Mouse (Mus musculus): ENCODE data around the gene Kif24. TPM values are rescaled to one million over a fixed set of nuclear protein-coding genes. Genes with fewer than 3 reads are reported as not detected.

Kif24 gene
- polyA plus RNA-seq, 1 experiment from 2014 or later = 5.7 TPM

DNA sequence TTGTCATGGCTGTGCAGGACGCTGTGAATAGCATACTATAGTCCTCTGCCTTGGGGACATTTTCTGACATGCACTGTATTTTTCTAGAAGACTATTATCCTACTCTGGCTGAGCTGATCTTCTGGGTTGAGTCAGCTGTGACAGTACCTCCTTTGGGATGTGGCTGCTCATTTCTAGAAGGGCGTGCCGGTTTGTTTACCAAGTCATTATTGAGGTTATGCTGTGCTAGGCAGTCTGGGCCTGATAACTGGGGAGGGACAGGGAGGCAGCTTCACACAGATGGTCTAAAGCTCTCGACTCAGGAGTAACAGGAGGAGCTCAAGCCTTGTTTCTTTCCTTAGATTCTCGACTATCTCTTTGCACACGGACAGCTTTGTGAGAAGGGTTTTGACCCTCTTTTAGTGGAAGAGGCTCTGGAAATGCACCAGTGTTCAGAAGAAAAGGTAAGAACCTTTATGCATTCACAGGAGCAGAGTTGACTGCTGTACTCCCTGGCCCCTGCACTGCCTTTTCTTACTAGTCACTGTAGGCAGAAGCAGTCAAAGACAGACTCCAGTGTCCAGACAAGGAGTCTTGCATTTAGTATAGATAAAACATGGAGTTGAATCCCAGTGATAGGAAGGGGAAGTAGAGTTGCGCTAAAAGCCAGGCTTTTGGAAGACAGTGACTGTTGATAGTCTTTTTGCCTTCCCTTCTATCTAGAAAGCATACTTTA, 76.8 kb downstream of the Kif24 start:
- H3K4me1 ChIP-seq (ENCODE audit: control insufficient read depth, insufficient read depth, low read length) = no peaks in the 10 kb centered on the region
- H3K27me3 ChIP-seq (replicated peaks; ENCODE audit: control insufficient read depth, insufficient read depth, low read length) = no peaks in the 10 kb centered on the region
- 79% methylated on average over 7 of the region's 7 CpGs for WGBS
- no peak overlapping the region for H3K4me2 ChIP-seq (ENCODE audit: low read depth, low read length)
- H3K9ac ChIP-seq (ENCODE audit: low read depth, low read length) = no peak overlapping the region
- no peak overlapping the region for H3K4me3 ChIP-seq (ENCODE audit: low read depth, low read length)
- DNase-seq (ENCODE audit: low spot score) (no peak), ATAC-seq (ENCODE audit: low read depth) (no peak)
- H3K27ac ChIP-seq (replicated peaks; ENCODE audit: low read depth, low read length) = no peak overlapping the region
- no peaks in the 10 kb centered on the region for H3K9me3 ChIP-seq (ENCODE audit: control insufficient read depth, low read length)
- peaks cover 69% of the 10 kb centered on the region for H3K36me3 ChIP-seq (ENCODE audit: control insufficient read depth, insufficient read depth, low read length)

DNA sequence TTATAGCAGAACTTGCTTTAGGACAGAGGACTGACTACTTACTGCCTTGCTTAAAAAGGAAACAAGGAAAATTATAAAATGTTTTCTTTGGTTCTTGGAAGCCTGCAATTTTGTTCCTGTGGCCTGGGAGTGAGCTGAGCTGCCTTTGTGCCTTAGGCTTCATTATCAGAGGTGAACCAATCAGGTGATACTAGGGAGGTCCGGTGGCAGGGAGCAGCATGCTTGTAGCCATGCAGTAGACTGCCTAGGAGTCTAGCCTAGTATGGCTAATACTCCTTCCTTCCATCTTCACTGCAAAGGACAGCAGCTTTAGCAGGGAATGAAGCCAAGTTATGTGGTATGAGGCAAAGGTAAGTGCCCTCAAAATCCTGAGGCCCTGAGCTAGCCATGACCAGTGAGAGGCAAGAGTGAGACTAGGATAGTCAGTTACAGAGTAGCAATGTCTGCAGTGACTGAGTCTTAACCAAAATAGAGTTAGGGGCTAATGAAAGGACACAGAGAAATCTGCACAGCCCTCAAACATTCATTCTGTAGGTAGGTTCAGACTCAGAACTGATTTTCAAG, 78.2 kb downstream of the Kif24 start:
- no peak for DNase-seq (ENCODE audit: low spot score)
- Histone ChIP-seq H3K9ac (ENCODE audit: low read depth, low read length) (no peak overlapping the region), H3K4me1 (ENCODE audit: control insufficient read depth, insufficient read depth, low read length) (no peaks in the 10 kb centered on the region), H3K4me2 (ENCODE audit: low read depth, low read length) (no peak overlapping the region), H3K4me3 (ENCODE audit: low read depth, low read length) (no peak overlapping the region), H3K27me3 (replicated peaks; ENCODE audit: control insufficient read depth, insufficient read depth, low read length) (no peaks in the 10 kb centered on the region), H3K9me3 (ENCODE audit: control insufficient read depth, low read length) (no peaks in the 10 kb centered on the region), H3K27ac (replicated peaks; ENCODE audit: low read depth, low read length) (no peak overlapping the region), H3K36me3 (ENCODE audit: control insufficient read depth, insufficient read depth, low read length) (peaks cover 67% of the 10 kb centered on the region)
- 63% methylated on average over 1 of the region's 1 CpGs for WGBS
- no peak for ATAC-seq (ENCODE audit: low read depth)

DNA sequence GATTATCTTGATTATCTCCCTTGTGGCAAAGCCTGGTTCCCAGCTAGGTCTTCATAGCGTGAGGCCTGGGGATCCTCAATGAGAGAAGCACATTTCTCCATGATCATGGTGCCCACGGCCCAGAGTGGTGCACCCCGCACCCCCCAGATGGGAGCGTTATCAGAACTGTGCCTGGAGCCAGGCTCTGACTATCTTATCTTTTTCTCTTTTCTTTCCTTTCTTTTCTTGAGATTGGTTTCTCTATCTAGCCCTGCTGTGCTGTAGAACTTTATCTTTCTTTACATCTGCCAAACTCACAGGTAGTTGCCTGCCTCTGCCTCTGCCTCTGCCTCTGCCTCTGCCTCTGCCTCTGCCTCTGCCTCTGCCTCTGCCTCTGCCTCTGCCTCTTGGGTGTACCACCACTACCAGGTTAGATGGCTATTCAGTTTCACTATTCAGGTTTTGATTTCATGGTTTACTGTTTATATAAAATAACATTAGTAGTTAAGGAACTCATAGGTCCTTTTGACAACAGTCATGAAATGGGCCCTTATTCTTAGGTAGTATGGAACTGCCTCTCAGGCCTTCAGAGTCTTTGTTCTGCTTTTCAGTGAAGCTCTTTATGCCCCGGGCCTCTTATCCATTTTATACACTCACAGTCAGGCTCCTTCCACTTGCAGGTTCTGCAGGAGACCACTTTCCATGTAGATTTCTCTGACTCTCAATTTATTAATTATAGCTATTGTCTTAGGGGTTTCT, 83.3 kb downstream of the Kif24 start:
- ATAC-seq (ENCODE audit: low read depth) (no peak), DNase-seq (ENCODE audit: low spot score) (no peak)
- 94% methylated on average over 5 of the region's 5 CpGs for WGBS

DNA sequence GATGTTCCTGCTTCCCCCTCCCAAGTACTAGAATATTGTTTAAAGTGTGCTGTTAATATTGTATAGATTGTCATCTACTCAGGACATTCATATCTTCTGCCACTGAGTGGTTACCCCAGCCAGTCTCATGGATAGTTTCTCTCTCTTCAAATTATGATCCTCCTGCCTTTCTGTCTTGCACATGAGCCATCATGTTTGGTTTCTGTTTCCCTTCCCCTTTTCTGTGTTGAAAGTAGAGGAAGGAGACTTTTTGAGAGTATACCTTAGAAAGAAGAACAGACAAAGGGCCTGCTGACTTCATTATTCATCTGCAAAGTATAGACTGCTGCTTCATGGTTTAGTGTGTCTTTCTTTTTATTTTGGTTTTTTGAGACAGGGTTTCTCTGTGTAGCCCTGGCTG, 87.1 kb downstream of the Kif24 start:
- Histone ChIP-seq H3K4me3 (ENCODE audit: low read depth, low read length) (no peak overlapping the region), H3K36me3 (ENCODE audit: control insufficient read depth, insufficient read depth, low read length) (peaks cover 88% of the 10 kb centered on the region), H3K27me3 (replicated peaks; ENCODE audit: control insufficient read depth, insufficient read depth, low read length) (no peaks in the 10 kb centered on the region), H3K4me2 (ENCODE audit: low read depth, low read length) (no peak overlapping the region), H3K4me1 (ENCODE audit: control insufficient read depth, insufficient read depth, low read length) (no peaks in the 10 kb centered on the region), H3K27ac (replicated peaks; ENCODE audit: low read depth, low read length) (no peak overlapping the region), H3K9ac (ENCODE audit: low read depth, low read length) (no peak overlapping the region), H3K9me3 (ENCODE audit: control insufficient read depth, low read length) (no peaks in the 10 kb centered on the region)
- DNase-seq (ENCODE audit: low spot score) (no peak), ATAC-seq (ENCODE audit: low read depth) (no peak)

More for the DNA sequence above, 83.3 kb downstream of the Kif24 start:
- Histone ChIP-seq H3K9me3 (ENCODE audit: control insufficient read depth, low read length) (no peaks in the 10 kb centered on the region), H3K4me3 (ENCODE audit: low read depth, low read length) (no peak overlapping the region), H3K27me3 (replicated peaks; ENCODE audit: control insufficient read depth, insufficient read depth, low read length) (no peaks in the 10 kb centered on the region), H3K27ac (replicated peaks; ENCODE audit: low read depth, low read length) (no peak overlapping the region), H3K4me2 (ENCODE audit: low read depth, low read length) (no peak overlapping the region), H3K36me3 (ENCODE audit: control insufficient read depth, insufficient read depth, low read length) (peaks cover 77% of the 10 kb centered on the region), H3K9ac (ENCODE audit: low read depth, low read length) (no peak overlapping the region), H3K4me1 (ENCODE audit: control insufficient read depth, insufficient read depth, low read length) (no peaks in the 10 kb centered on the region)

DNA sequence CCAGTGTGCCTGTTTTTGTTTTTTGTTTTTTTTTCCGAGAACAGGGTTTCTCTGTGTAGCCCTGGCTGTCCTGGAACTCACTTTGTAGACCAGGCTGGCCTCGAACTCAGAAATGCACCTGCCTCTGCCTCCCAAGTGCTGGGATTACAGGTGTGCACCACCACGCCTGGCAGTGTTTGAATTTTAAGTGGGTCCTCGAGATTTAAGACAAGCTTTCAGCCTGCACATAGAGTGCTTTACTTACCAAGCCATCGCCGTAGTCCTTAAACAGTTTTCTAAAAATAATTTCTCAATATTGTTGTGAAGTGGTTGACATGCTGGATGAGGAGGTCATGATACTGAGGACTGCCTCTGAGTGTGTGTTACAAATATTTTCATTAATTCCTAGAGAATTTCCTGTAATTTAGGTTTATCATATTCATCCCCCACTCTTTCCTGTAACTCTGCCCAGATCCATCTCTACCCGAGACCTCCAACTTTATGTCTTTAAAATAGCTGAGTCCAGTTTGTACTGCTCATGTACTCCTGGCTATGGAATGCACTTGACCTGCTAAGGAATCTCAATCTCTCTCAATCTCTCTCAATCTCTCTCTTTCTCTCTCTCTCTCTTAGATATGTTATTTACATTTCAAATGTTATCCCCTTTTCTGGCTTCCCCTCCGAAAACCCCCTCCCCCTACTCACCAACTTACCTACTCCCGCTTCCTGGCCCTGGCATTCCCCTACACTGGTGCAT, 94.8 kb downstream of the Kif24 start:
- H3K4me1 ChIP-seq (ENCODE audit: control insufficient read depth, insufficient read depth, low read length) = no peaks in the 10 kb centered on the region
- no peak overlapping the region for H3K27ac ChIP-seq (replicated peaks; ENCODE audit: low read depth, low read length)
- WGBS = 92% methylated on average over 9 of the region's 9 CpGs
- H3K36me3 ChIP-seq (ENCODE audit: control insufficient read depth, insufficient read depth, low read length) = peaks cover 62% of the 10 kb centered on the region
- no peak overlapping the region for H3K4me3 ChIP-seq (ENCODE audit: low read depth, low read length)
- no peaks in the 10 kb centered on the region for H3K27me3 ChIP-seq (replicated peaks; ENCODE audit: control insufficient read depth, insufficient read depth, low read length)
- ATAC-seq (ENCODE audit: low read depth) = no peak
- no peaks in the 10 kb centered on the region for H3K9me3 ChIP-seq (ENCODE audit: control insufficient read depth, low read length)
- H3K9ac ChIP-seq (ENCODE audit: low read depth, low read length) = no peak overlapping the region
- no peak overlapping the region for H3K4me2 ChIP-seq (ENCODE audit: low read depth, low read length)
- DNase-seq (ENCODE audit: low spot score) = no peak

DNA sequence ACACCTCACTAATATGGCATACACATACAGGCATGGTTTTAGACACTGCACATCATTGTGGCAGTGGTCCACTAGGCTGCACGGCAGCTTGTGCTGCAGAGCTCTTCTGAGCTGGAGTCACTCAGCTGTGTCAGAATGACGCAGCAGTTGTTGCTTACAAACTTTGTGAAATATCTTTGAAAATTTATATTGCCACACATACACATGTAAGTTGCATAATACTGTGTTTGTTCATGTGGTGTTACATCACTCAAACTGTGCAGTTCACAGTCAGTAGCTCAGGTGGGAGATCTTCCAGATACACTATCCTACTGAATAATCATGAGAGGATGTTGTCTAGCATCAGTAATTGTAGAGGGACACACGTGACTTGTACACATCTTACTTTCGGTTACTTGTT, 96.5 kb downstream of the Kif24 start:
- Histone ChIP-seq H3K27me3 (replicated peaks; ENCODE audit: control insufficient read depth, insufficient read depth, low read length) (no peaks in the 10 kb centered on the region), H3K27ac (replicated peaks; ENCODE audit: low read depth, low read length) (no peak overlapping the region), H3K9ac (ENCODE audit: low read depth, low read length) (no peak overlapping the region), H3K36me3 (ENCODE audit: control insufficient read depth, insufficient read depth, low read length) (peaks cover 51% of the 10 kb centered on the region), H3K4me2 (ENCODE audit: low read depth, low read length) (no peak overlapping the region), H3K9me3 (ENCODE audit: control insufficient read depth, low read length) (no peaks in the 10 kb centered on the region), H3K4me1 (ENCODE audit: control insufficient read depth, insufficient read depth, low read length) (no peaks in the 10 kb centered on the region), H3K4me3 (ENCODE audit: low read depth, low read length) (no peak overlapping the region)
- DNase-seq (ENCODE audit: low spot score) (no peak), ATAC-seq (ENCODE audit: low read depth) (no peak)
- 92% methylated on average over 4 of the region's 4 CpGs for WGBS

DNA sequence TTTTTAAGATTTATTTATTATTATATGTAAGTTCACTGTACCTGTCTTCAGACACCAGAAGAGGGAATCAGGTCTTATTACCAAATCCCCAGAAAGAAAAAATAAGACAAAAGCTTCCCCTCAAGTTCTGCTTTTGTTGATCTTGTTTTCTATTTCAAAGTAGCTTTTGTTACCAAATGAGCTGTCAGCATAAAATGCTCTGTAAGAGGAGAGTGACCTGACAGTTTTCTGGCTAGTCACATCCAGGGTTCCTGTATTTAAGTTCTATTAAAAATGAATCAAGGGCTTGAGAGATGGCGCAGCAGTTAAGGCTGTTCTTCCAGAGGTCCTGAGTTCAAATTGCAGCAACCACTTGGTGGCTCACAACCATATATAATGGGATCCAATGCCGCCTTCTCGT, 103.6 kb downstream of the Kif24 start:
- Histone ChIP-seq H3K27ac (replicated peaks; ENCODE audit: low read depth, low read length) (no peak overlapping the region), H3K9ac (ENCODE audit: low read depth, low read length) (no peak overlapping the region)
- ATAC-seq (ENCODE audit: low read depth) = no peak

DNA sequence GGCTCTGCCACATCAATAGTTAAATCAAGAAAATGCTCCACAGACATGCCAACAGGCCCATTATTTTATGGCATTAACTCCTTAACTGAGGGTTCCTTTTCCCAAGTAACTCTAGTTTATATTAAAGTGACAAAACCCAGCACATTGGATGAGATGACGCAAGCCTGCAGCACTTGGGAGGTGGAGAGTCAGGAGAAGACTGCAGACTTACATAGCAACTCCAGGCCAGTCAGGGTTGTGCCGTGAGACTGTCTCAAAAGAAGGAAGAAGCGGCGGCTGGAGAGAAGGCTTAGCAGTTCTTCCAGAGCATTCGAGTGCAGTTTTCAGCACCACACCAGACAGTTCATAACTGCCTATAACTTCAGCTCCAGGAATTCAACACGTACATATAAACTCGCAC, 105.3 kb downstream of the Kif24 start:
- H3K27ac ChIP-seq (replicated peaks; ENCODE audit: low read depth, low read length) = no peak overlapping the region
- ATAC-seq (ENCODE audit: low read depth) = no peak
- 94% methylated on average over 7 of the region's 7 CpGs for WGBS
- no peak for DNase-seq (ENCODE audit: low spot score)
- H3K27me3 ChIP-seq (replicated peaks; ENCODE audit: control insufficient read depth, insufficient read depth, low read length) = no peaks in the 10 kb centered on the region
- peaks cover 12% of the 10 kb centered on the region; the same call in 1 of the 2 replicates for H3K36me3 ChIP-seq (ENCODE audit: control insufficient read depth, insufficient read depth, low read length)
- H3K4me2 ChIP-seq (ENCODE audit: low read depth, low read length) = no peak overlapping the region
- H3K9me3 ChIP-seq (ENCODE audit: control insufficient read depth, low read length) = no peaks in the 10 kb centered on the region
- H3K4me1 ChIP-seq (ENCODE audit: control insufficient read depth, insufficient read depth, low read length) = no peaks in the 10 kb centered on the region
- H3K4me3 ChIP-seq (ENCODE audit: low read depth, low read length) = no peak overlapping the region
- no peak overlapping the region for H3K9ac ChIP-seq (ENCODE audit: low read depth, low read length)

More for the DNA sequence above, 103.6 kb downstream of the Kif24 start:
- Histone ChIP-seq H3K36me3 (ENCODE audit: control insufficient read depth, insufficient read depth, low read length) (no peaks in the 10 kb centered on the region), H3K27me3 (replicated peaks; ENCODE audit: control insufficient read depth, insufficient read depth, low read length) (no peaks in the 10 kb centered on the region), H3K4me2 (ENCODE audit: low read depth, low read length) (no peak overlapping the region), H3K9me3 (ENCODE audit: control insufficient read depth, low read length) (no peaks in the 10 kb centered on the region), H3K4me3 (ENCODE audit: low read depth, low read length) (no peak overlapping the region), H3K4me1 (ENCODE audit: control insufficient read depth, insufficient read depth, low read length) (no peaks in the 10 kb centered on the region)
- DNase-seq (ENCODE audit: low spot score) = no peak
- 91% methylated on average over 3 of the region's 3 CpGs for WGBS

All from embryonic facial prominence, embryonic 14.5 days (tissue).